Mouse (Mus musculus): ENCODE measurements around the gene Nfkb2. TPM values are rescaled to one million over a fixed set of nuclear protein-coding genes. Genes with fewer than 3 reads are reported as not detected.

Nfkb2 gene
- polyA plus RNA-seq, 1 experiment from 2014 or later = 1.3 TPM

DNA sequence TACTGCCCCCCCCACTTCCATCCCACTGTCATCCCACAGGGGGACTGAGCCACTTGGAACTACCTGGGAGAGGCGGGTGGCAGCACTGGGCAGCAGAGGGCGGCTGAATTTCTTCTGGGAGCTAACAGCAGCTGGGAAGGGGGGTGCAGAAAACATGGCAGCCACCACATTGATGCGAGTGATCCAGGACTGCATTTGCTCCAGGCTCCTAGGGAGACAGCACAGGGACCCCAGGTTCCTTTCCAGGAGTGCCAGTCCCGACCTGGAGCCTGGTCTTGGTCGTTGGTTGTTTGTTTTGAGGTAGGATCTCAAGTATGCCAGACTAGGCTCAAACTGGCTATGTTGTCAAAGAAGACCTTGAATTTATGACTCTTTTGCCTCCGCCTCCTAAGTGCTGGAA lies 9.5 kb downstream of the Nfkb2 start:
- peaks cover 21% of the 10 kb centered on the region for H3K27me3 ChIP-seq (ENCODE audit: control insufficient read depth, insufficient read depth, low read depth, low read length)
- 68% methylated on average over 6 of the region's 6 CpGs for WGBS

DNA sequence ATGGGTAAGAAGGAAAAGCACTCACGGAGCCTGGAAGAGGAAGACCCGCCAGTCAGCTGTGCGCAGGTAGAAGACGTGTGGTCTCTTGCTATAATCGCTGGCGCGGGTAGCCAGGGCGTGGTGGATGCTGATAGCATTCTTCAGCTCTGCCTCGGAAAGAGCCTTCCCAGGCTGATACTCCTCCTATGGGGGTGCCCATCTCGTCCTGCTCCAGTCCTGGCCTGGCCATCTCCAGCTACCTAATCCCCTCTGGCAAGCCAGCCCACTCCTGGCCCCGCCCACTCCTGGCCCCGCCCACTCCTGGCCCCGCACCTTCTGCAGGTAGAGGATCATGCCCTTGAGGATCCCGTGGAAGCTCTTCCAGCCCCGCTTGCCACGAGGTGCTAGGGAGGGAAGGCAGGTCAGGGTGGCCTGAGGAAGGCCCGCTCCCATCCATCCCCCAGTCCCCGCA lies 10.1 kb downstream of the Nfkb2 start:
- H3K4me1 ChIP-seq (ENCODE audit: control insufficient read depth, insufficient read depth, low read length) = peaks cover 33% of the 10 kb centered on the region
- H3K27me3 ChIP-seq (ENCODE audit: control insufficient read depth, insufficient read depth, low read depth, low read length) = peaks cover 21% of the 10 kb centered on the region
- 16% methylated on average over 18 of the region's 18 CpGs for WGBS
- H3K27ac ChIP-seq (ENCODE audit: low read length) = no peak overlapping the region
- H3K9ac ChIP-seq (ENCODE audit: low read depth, low read length) = no peak overlapping the region
- H3K4me3 ChIP-seq (ENCODE audit: low read depth, low read length) = no peak overlapping the region
- no peaks in the 10 kb centered on the region for H3K9me3 ChIP-seq (replicated peaks; ENCODE audit: control insufficient read depth, low read length, poor library complexity, severe bottlenecking)
- H3K4me2 ChIP-seq (ENCODE audit: low read length) = no peak overlapping the region
- no peak for ATAC-seq
- peaks cover 16% of the 10 kb centered on the region for H3K36me3 ChIP-seq (ENCODE audit: control insufficient read depth, insufficient read depth, low read length)

More for the DNA sequence above, 9.5 kb downstream of the Nfkb2 start:
- no peak overlapping the region for H3K4me2 ChIP-seq (ENCODE audit: low read length)
- H3K4me3 ChIP-seq (ENCODE audit: low read depth, low read length) = no peak overlapping the region
- H3K27ac ChIP-seq (ENCODE audit: low read length) = no peak overlapping the region
- ATAC-seq = no peak
- peaks cover 16% of the 10 kb centered on the region for H3K36me3 ChIP-seq (ENCODE audit: control insufficient read depth, insufficient read depth, low read length)
- H3K4me1 ChIP-seq (ENCODE audit: control insufficient read depth, insufficient read depth, low read length) = peaks cover 31% of the 10 kb centered on the region
- no peaks in the 10 kb centered on the region for H3K9me3 ChIP-seq (replicated peaks; ENCODE audit: control insufficient read depth, low read length, poor library complexity, severe bottlenecking)
- H3K9ac ChIP-seq (ENCODE audit: low read depth, low read length) = no peak overlapping the region

DNA sequence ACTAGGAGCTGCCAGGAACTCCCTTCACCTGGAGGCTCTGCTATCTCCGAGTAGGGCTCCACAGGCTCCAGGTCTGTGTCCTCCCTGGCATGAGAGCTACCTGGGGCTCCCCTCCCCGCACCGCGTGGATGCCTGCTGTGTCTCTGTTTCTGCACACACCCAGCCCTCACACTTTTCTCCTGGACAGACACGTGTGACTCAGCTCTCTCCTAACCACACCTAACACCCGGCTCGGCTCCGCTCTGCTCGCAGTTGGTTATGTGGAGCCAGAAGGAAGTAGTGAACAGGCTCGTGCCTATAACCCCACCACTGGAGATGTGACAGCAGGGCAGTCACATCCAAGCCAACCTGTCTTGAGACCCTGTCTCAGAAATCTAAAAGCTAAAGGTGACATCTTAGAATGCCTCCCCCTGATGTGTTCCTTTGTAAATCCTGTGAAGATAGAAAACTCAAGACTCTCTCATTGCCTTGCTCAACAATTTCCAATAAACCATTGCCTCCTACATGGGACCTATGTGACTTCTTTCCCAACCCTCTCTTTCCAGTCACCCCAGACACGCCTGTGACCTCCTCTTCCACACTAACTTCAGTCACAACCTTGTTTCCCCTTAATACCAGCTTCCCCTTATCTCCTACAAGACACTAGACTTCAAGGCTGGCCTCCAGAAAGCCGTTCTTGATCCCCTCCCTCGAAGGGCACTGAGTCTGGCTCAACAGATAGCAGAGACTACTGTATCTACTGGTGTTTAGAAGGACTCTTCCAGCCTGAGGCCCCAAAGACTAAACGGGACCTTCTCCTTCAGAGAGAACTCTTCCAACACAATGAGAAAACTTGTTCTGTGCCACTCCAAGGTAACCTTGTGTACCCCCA lies 11.0 kb downstream of the Nfkb2 start:
- Histone ChIP-seq H3K4me2 (ENCODE audit: low read length) (no peak overlapping the region), H3K36me3 (ENCODE audit: control insufficient read depth, insufficient read depth, low read length) (peaks cover 16% of the 10 kb centered on the region), H3K9me3 (replicated peaks; ENCODE audit: control insufficient read depth, low read length, poor library complexity, severe bottlenecking) (no peaks in the 10 kb centered on the region), H3K4me1 (ENCODE audit: control insufficient read depth, insufficient read depth, low read length) (peaks cover 39% of the 10 kb centered on the region), H3K4me3 (ENCODE audit: low read depth, low read length) (no peak overlapping the region), H3K9ac (ENCODE audit: low read depth, low read length) (no peak overlapping the region), H3K27ac (ENCODE audit: low read length) (no peak overlapping the region), H3K27me3 (ENCODE audit: control insufficient read depth, insufficient read depth, low read depth, low read length) (peaks cover 21% of the 10 kb centered on the region)
- ATAC-seq = no peak
- 46% methylated on average over 14 of the region's 14 CpGs for WGBS

GRCm38 (mm10) chr19:46315752-46316610 lies 11.9 kb downstream of the Nfkb2 start:
- peak overlapping the region; percentile 65 for H3K4me3 ChIP-seq (ENCODE audit: low read depth, low read length)
- peaks cover 16% of the 10 kb centered on the region for H3K36me3 ChIP-seq (ENCODE audit: control insufficient read depth, insufficient read depth, low read length)
- H3K9ac ChIP-seq (ENCODE audit: low read depth, low read length) = no peak overlapping the region; the same call in 1 of the 2 replicates
- H3K4me2 ChIP-seq (ENCODE audit: low read length) = peak overlapping the region; percentile 80
- ATAC-seq = no peak
- no peak overlapping the region for H3K27ac ChIP-seq (ENCODE audit: low read length)
- H3K27me3 ChIP-seq (ENCODE audit: control insufficient read depth, insufficient read depth, low read depth, low read length) = peaks cover 21% of the 10 kb centered on the region
- H3K9me3 ChIP-seq (replicated peaks; ENCODE audit: control insufficient read depth, low read length, poor library complexity, severe bottlenecking) = no peaks in the 10 kb centered on the region
- WGBS = 42% methylated on average over 12 of the region's 12 CpGs
- H3K4me1 ChIP-seq (ENCODE audit: control insufficient read depth, insufficient read depth, low read length) = peaks cover 46% of the 10 kb centered on the region

DNA sequence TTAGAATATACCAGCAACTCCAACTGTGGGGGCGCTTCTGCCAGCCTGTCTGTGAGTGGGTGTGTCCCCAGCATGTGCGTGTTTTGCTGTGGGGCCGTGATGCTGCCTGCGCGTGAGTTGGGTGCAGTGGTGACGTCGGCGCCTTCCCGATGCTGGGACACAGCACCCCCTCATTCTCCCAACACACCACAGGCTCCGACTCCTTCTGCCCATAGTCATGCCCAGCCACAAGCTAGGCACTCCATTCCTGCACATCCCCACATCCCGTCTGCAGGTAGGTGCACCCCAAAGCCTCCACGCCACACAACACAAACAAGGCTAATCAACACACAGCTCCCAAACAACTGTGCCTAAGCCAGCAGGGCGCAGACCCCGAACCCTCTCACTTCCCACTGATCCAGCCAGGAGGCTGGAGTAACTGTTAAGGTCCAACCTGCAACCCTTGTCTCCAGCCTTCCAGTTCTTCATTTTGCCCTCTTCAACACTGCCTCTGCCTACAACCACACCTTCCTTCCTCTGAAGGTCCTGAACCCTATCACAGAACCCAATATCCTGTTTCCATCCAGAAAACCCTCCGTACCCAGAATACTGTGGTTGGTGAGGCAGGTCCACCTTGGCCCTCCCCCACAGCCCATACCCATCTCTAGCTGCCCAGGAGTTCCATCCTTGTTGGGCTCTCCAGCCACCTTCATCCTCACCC lies 12.9 kb downstream of the Nfkb2 start:
- peak overlapping the region; percentile 81 for H3K27ac ChIP-seq (ENCODE audit: low read length)
- peaks cover 57% of the 10 kb centered on the region for H3K4me1 ChIP-seq (ENCODE audit: control insufficient read depth, insufficient read depth, low read length)
- peak overlapping the region; percentile 65 for H3K4me3 ChIP-seq (ENCODE audit: low read depth, low read length)
- peak overlapping the region; percentile 86 for H3K9ac ChIP-seq (ENCODE audit: low read depth, low read length)
- H3K9me3 ChIP-seq (replicated peaks; ENCODE audit: control insufficient read depth, low read length, poor library complexity, severe bottlenecking) = no peaks in the 10 kb centered on the region
- peaks cover 21% of the 10 kb centered on the region for H3K27me3 ChIP-seq (ENCODE audit: control insufficient read depth, insufficient read depth, low read depth, low read length)
- H3K4me2 ChIP-seq (ENCODE audit: low read length) = peak overlapping the region; percentile 80
- no peak for ATAC-seq
- peaks cover 14% of the 10 kb centered on the region for H3K36me3 ChIP-seq (ENCODE audit: control insufficient read depth, insufficient read depth, low read length)
- 28% methylated on average over 15 of the region's 15 CpGs for WGBS

DNA sequence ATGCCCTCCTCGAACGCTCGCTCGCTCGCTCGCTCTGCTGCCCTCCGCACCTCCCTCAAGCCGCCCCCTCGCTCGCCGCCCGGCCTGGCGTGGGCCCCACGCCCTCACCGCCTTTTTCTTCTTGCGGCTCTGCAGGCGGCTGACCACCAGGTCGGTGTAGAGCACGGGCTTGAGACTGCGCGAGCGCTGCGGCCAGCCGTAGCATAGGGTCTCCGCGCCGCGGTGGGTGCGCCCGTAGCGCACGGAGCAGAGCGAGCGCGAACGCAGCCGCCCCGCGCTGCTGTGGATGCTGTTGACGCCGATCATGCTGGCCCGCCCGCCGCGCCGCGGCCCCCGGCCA lies 13.4 kb downstream of the Nfkb2 start:
- 2% methylated on average over 42 of the region's 48 CpGs for WGBS
- peak; percentile 49 for ATAC-seq
- Histone ChIP-seq H3K9ac (ENCODE audit: low read depth, low read length) (peak overlapping the region; percentile 86), H3K4me2 (ENCODE audit: low read length) (peak overlapping the region; percentile 80), H3K4me3 (ENCODE audit: low read depth, low read length) (peak overlapping the region; percentile 65), H3K4me1 (ENCODE audit: control insufficient read depth, insufficient read depth, low read length) (peaks cover 62% of the 10 kb centered on the region), H3K27me3 (ENCODE audit: control insufficient read depth, insufficient read depth, low read depth, low read length) (peaks cover 21% of the 10 kb centered on the region), H3K36me3 (ENCODE audit: control insufficient read depth, insufficient read depth, low read length) (peaks cover 10% of the 10 kb centered on the region), H3K9me3 (replicated peaks; ENCODE audit: control insufficient read depth, low read length, poor library complexity, severe bottlenecking) (no peaks in the 10 kb centered on the region), H3K27ac (ENCODE audit: low read length) (peak overlapping the region; percentile 81)

- peaks cover 67% of the 10 kb centered on the region for H3K4me1 ChIP-seq (ENCODE audit: control insufficient read depth, insufficient read depth, low read length)
- peak; percentile 12; the same call in 1 of the 2 replicates for ATAC-seq
- H3K4me3 ChIP-seq (ENCODE audit: low read depth, low read length) = peak overlapping the region; percentile 65
- H3K36me3 ChIP-seq (ENCODE audit: control insufficient read depth, insufficient read depth, low read length) = peaks cover 4% of the 10 kb centered on the region
- H3K27ac ChIP-seq (ENCODE audit: low read length) = peak overlapping the region; percentile 81
- H3K4me2 ChIP-seq (ENCODE audit: low read length) = peak overlapping the region; percentile 80
- H3K9ac ChIP-seq (ENCODE audit: low read depth, low read length) = peak overlapping the region; percentile 86
- 2% methylated on average over 39 of the region's 42 CpGs for WGBS
- peaks cover 21% of the 10 kb centered on the region for H3K27me3 ChIP-seq (ENCODE audit: control insufficient read depth, insufficient read depth, low read depth, low read length)
- no peaks in the 10 kb centered on the region for H3K9me3 ChIP-seq (replicated peaks; ENCODE audit: control insufficient read depth, low read length, poor library complexity, severe bottlenecking)
These were observed 13.9 kb downstream of the Nfkb2 start for GRCm38 (mm10) chr19:46318031-46318471.

GRCm38 (mm10) chr19:46318586-46319378 lies 14.7 kb downstream of the Nfkb2 start:
- WGBS = 11% methylated on average over 16 of the region's 16 CpGs
- Histone ChIP-seq H3K9ac (ENCODE audit: low read depth, low read length) (peak overlapping the region; percentile 86), H3K4me3 (ENCODE audit: low read depth, low read length) (peak overlapping the region; percentile 65), H3K27ac (ENCODE audit: low read length) (peak overlapping the region; percentile 81), H3K4me1 (ENCODE audit: control insufficient read depth, insufficient read depth, low read length) (peaks cover 74% of the 10 kb centered on the region), H3K36me3 (ENCODE audit: control insufficient read depth, insufficient read depth, low read length) (no peaks in the 10 kb centered on the region), H3K27me3 (ENCODE audit: control insufficient read depth, insufficient read depth, low read depth, low read length) (peaks cover 21% of the 10 kb centered on the region), H3K4me2 (ENCODE audit: low read length) (peak overlapping the region; percentile 80), H3K9me3 (replicated peaks; ENCODE audit: control insufficient read depth, low read length, poor library complexity, severe bottlenecking) (no peaks in the 10 kb centered on the region)
- peak; percentile 39 for ATAC-seq
